Mouse (Mus musculus) CD4-positive helper T cell, adult 2 months (primary cell): ENCODE results near the gene Dync1li1.

ENCODE experiments used
- DNase-seq: peaks from one replicate; pipeline ENCODE4 v3.0.0-alpha.2; 2012; ENCODE audit warnings: low read depth, missing footprints, low spot score

The Dync1li1 gene

GRCm38 (mm10) chr9:114729911-114730805, 41.6 kb downstream of the Dync1li1 start:
- DNase-seq, result peak; percentile 80

- peak; percentile 96 for DNase-seq
These were observed 42.6 kb downstream of the Dync1li1 start, which contains the start of gene Cmtm6 for GRCm38 (mm10) chr9:114731011-114731755. Cmtm6 (plus strand) TSS chr9:114731116.

GRCm38 (mm10) chr9:114731871-114732682, 43.5 kb downstream of the Dync1li1 start:
- peak; percentile 44 for DNase-seq

DNA sequence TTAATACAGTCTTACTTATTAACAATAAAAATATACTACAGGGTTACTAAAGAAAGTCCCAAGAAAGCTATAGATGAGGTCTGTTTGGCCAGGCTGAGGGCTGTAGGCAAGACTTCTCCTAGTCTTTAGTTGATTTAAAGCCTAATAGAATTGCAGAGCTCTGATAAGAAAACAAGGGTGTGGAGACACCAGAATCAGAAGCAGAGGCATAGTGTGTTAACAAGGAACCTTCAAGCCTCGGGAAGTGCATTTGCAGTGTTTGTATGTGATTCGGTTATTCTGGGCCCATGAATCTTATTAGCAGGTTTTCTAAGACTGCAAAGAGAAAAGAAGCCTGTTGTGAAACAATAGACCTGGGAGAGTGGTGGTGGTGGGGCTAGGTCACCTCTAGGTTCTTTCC, 44.6 kb downstream of the Dync1li1 start:
- no peak for DNase-seq

DNA sequence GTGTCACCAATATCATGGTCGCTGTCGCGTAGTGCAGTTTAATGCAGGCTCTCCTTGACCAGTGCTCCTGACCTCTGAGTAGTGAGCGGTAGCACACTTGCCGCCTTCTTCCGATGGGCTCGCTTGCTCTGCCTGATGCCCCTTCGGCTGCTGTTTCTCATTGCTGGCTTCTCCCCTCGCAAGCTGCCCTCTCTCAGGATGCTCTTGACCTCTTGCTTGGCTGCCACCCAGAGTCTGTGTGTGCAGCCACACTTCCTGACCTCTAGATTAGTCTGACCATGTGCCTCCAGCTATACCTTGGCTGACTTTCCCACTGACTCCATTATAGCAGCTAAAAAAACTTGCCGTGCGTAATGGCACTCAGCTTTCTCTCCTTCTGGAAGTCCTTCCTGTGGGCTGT, 47.9 kb downstream of the Dync1li1 start:
- DNase-seq, result no peak

GRCm38 (mm10) chr9:114740336-114740735, 51.7 kb downstream of the Dync1li1 start:
- DNase-seq, result peak; percentile 66

DNA sequence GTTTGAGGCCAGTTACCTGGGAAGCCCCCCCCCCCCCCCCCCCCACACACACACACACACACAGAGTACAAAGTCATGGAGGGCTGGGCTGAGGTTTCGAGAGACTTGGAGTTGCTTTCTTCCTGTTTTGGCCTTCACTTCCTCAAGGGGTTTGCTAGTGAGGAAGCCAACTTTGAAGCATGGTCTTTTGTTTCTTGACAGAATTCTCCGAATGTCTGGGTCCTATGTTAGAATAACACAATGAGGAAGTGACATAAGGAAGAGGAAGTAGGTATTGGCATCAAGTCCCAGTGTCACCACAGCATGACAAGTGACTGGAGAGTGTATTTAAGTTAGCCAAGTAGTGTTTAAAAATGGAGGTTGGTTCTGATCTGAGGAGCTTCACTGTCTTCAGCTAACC, 54.1 kb downstream of the Dync1li1 start:
- peak; percentile 73 for DNase-seq

DNA sequence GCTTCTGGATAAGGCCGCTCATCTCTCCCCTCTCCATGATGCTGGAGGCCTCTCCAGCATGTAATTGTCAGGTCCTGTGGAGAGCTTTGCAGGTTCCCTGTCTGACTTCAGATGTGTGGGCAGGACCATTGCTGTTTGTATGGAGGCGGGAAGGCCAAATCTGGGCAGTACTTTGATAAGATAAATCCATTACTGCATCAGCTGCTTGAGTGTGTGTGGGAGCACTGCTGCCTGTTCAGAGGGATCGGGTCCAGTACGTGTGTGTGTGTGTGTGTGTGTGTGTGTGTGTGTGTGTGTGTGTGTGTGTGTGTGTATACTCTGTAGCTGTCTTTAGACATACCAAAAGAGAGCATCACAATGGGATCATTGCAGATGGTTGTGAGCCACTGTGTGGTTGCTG, 56.6 kb downstream of the Dync1li1 start:
- no peak for DNase-seq

DNA sequence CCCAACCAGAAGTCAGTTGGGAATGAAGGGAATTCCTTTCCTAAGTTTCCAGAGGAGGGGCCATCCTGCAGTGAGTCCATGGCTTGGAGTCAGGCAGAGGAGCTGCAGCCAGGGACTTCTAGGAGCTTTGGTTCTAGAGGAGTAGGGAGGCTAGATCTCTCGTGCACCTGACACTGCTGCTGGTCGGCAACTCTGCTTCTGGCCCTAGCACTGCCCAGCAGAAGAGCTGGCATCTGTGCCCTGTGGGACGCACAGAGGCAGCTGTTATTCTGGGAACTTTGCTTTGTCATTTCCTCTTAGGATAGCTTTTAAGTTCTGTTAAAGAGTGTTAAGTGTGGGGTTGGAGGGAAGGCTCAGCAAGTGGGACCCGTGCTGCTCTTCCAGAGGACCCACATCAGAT, 57.1 kb downstream of the Dync1li1 start:
- DNase-seq, result no peak

GRCm38 (mm10) chr9:114747012-114747411, 58.4 kb downstream of the Dync1li1 start:
- DNase-seq, result no peak

GRCm38 (mm10) chr9:114747466-114747865, 58.9 kb downstream of the Dync1li1 start:
- no peak for DNase-seq

GRCm38 (mm10) chr9:114751582-114751981, 63.0 kb downstream of the Dync1li1 start:
- DNase-seq, result no peak

DNA sequence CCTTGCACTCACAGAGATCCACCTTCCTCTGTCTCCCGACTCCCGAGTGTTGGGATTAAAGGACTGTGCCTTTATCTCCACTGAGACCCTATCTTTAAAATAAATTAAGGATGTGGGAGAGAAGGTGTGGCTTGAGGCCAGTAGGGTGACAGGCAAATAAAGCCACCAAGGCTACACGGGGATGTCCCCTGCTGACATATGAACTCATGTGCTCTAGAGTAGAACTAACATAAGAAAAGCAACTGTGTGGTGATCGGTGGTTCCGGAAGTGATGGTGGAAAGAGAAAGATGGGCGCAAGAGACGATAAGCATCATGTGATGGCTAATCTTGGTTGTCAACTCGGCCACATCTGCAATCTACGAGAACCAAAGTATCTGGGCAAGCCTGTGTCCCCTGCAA, 63.7 kb downstream of the Dync1li1 start:
- DNase-seq, result peak; percentile 77

- peak; percentile 95 for DNase-seq
These were observed 64.4 kb downstream of the Dync1li1 start for GRCm38 (mm10) chr9:114752863-114753484.

DNA sequence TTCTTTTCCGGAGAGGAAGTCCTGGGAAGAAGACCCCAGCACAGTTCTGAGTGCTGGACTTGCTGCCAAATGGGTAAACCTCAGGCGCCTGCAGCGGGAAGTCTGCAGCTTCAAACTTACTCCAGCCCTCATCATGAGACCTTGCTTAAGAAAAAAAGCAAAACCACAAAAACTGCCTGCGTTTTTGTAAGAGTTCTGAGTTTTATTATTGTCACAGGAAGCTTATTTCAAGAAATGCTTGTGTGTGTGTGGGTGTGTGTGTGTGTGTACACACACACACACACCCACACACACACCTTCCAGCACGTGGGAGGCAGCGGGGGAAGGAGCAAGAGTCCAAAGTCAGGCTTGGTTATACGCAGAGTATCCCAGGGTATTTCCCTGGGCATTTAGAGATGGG, 69.7 kb downstream of the Dync1li1 start:
- DNase-seq, result peak; percentile 67

- DNase-seq, result no peak
These were observed 70.2 kb downstream of the Dync1li1 start for GRCm38 (mm10) chr9:114758801-114759200.

GRCm38 (mm10) chr9:114759886-114760285, 71.3 kb downstream of the Dync1li1 start:
- DNase-seq, result no peak

DNA sequence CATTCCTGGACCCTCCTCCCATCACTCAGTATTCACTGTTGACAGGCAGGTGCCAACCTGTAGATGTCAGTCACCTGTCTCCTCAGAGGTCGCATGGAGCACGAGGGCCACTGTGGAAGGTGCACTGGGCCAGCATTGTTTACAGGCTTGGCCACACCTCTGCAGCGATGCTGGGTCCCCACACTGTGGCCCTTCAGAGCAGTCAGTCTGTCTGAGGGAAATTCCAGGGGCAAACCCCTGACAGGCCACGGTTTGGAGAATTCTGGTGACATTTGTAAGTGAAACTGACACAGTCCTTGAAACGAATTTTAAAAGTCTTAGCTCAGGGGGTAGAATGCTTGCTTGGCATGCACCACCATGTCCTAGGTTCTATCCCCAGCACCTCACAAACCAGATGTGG, 71.8 kb downstream of the Dync1li1 start:
- no peak for DNase-seq

GRCm38 (mm10) chr9:114761848-114762247, 73.3 kb downstream of the Dync1li1 start:
- no peak for DNase-seq

DNA sequence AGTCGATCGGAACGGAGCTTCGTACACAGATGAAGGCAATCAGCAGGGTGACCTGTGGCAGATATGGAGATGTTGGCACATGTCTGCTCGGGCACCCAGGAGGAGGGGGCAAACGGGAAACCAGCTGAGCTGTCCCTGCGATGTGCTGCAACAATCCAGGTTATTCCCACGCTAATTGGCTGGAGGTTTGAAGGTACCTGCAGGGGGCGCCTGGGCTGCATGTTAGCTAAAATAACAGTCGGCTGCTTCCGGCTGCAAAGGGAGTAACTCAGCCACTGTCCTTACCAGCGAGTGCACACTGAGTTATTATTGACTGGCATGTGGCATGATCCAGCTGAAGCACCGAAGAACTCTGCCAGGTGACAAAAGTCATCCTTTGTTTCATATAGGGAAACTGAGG, 74.8 kb downstream of the Dync1li1 start:
- DNase-seq, result peak; percentile 54

- DNase-seq, result no peak
These were observed 78.4 kb downstream of the Dync1li1 start for GRCm38 (mm10) chr9:114767030-114767429.
